Mouse (Mus musculus) layer of hippocampus, adult 18-20 months (tissue): ENCODE data around the gene Picalm. TPM values are rescaled to one million over a fixed set of nuclear protein-coding genes. Genes with fewer than 3 reads are reported as not detected.
"Not testable (repeated sequence)": the region's sequence is repeated elsewhere in the genome, so short reads cannot be mapped to it uniquely, and the experiment has no call there.

Source experiments
- DNase-seq, 2 experiments: peaks; one replicate each; pipeline ENCODE4 v3.0.0; 2022; ENCODE audit warnings: low spot score in 2 of 2
- total RNA-seq, 2 experiments: library from RNA; stranded (reverse); gene quantifications; 2 replicates each; pipeline ENCODE4 v1.2.3; 2021

Picalm gene
- total RNA-seq, 2 experiments from 2014 or later, result 144 to 155 TPM

DNA sequence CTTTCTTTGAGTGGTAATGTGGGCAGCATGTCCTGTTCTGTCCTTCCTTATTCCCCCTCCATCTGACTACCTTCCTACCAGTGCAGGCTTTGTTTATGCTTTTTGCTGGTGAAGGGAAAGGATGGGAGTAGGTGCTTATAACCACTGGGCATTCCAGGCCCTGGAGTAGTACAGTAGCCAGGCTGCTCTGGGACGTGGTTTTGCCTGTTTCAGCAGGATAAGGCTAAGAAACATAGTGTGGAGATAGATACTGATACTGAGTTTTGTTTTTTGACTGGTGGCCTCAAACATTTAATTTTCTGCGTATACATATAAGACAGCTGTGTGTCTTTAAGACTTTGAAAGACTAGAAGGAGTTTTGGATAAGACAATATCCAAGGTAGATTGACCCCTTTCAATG lies 73.9 kb downstream of the Picalm start:
- DNase-seq, result no peak

DNA sequence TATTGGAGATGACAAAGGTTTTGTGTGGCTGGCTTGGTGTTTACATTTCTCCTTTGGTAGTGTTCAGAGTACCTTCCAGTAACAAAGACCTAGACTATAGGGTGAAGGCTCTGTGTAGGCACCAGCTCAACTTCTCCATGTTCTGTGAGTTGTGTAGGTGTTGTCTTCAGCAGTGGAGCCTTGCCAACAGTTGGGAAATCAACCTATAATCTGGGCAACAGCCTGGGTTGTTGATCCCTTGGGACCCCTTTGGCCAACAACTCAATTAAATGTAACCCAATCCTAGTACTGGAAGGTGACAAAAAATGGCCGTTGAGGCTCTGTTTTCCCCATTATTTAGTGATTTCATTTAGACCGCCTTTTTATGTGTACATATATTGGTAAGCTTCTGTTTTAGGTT lies 80.1 kb downstream of the Picalm start:
- DNase-seq, result no peak

DNA sequence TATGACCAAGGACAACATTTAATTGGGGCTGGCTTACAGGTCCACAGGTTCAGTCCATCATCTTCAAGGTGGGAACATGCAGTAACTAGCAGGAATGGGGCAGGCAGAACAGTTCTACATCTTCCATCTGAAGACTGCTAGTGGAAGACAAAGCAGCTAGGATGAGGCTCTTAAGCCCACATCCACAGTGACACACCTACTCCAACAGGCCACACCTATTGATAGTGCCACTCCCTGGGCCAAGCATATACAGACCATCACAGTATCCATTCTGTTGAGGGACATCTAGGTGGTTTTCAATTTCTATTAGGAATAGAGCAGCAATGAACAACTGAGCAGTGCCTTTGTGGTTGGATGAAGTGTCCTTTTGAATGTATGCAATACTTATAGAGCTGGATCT lies 80.9 kb downstream of the Picalm start:
- no peak for DNase-seq

DNA sequence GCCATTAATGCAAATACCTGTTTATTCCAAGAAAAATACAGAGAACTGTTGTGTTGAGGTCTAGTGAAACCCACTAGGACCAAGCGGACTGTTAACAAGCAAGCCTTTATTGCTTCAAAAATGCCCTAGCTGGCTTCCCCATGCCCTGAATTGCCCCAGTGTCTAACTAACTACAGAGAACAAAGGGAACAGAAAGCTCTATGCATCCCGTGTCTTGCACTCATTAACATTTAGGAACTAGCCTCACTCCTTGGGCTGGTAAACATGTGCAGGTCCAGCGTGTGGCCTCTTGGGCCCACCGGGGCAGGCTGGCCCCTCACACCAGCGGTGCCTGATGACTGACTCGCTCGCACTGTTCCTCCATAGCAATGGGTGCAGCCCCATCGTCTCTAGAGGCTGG lies 86.5 kb downstream of the Picalm start:
- peak in 1 of 2 experiments; percentile 36 for DNase-seq

DNA sequence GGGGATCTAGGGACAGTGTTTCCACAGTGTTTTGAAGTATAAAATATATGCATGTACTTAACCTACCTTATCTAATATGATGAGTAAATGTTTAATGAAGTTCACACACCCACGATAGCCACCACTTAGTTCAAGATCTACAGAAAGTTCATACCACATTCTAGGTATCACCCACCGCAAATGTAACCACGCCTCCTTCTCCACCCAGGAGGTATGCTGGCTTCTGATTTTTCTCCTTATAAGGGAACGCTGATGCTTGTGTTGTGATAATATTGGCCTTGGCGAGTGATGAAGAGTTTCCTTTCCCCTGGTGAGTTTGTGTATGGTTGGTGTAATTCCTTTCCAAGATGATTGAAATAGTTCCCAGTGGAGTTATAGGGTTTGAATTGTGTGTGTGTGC lies 88.1 kb downstream of the Picalm start:
- no peak for DNase-seq

DNA sequence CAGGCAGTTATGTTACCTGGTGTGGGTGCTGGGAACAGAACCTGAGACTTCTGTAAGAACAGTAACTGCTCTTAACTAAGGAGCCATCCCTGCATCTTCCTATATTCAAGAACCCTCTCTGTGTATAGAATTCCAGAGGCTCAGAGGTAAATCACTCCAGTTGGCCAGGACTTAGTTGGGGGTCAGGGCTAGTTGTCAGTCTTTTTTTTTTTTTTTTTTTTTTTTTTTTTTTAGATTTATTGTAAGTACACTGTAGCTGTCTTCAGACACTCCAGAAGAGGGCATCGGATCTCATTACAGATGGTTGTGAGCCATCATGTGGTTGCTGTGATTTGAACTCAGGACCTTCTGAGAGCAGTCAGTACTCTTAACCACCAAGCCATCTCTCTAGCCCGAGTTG lies 91.5 kb downstream of the Picalm start:
- no peak for DNase-seq

DNA sequence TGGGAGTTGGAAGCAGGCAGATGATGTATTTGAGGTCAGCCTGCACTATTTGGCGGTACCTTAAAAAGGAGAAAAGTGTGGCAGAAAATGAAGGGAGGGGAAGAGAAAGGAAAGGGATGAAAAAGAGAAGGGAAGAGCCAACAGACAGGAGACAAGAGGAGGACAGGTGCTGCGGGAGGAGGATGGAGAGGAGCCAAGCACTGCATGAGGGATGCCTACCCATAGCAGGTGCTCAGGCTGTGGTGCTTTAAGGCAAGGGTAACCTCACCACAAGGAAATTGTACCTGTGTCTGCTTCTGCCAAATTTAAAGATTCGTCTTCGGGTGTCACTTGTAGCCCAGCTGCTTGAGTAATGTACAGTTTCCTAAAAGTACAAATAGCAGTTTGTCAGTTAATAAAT lies 98.1 kb downstream of the Picalm start:
- no peak for DNase-seq

DNA sequence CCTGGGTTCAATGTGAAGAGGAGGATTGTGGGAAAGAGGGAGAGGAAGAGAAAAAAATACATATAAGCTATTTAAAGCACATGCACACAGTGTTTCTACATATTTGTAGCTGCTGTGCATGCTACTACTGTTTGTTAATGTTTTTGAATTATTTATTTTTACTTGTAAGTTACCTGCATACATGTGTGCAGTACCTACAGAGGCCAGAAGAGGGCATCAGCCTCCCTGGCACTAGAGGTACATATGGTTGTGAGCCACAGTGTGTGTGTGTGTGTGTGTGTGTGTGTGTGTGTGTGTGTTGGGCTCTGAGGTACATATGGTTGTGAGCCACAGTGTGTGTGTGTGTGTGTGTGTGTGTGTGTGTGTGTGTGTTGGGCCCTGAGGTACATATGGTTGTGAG lies 98.9 kb downstream of the Picalm start:
- DNase-seq, result not testable (repeated sequence)

DNA sequence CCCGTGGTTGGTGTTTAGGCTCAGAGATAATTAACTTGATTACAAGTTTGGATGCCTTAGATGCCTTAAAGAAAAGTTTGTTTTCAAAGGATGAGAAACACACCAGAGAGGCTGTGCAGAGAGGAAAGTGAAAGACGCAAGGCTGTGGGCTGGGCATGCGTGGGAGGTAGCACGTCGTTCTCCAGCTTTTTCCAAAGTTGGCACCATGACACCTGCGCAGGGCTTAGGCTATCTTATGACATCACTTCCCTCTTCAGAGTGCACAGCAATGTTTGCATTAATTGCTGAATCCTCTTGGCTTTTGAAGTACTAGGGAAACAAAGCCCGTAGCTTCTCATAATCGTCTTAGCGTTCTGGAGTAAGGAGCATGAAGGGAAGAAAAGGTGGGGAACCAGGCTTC lies 101.4 kb downstream of the Picalm start:
- DNase-seq, result peak in 1 of 2 experiments; percentile 26

DNA sequence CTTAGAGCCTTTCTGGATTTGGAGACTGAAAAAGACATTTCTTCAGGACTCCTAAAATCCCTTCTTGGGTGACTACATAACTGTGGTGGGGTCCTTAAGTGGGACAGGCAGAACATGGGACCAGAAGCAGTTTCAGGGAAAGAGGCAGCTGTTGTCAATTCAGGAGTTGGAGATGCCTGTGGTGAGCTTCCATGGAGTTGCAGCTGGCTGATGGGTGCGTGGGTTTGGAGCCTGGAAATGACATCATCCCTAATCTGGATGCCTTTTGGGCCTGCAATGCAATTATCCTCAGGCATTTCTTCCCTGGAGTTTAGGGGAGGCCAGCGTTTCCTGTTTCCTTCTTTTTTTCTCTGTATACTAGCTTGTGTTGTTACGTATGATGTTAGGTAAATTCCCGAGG lies 103.9 kb downstream of the Picalm start:
- DNase-seq, result no peak

DNA sequence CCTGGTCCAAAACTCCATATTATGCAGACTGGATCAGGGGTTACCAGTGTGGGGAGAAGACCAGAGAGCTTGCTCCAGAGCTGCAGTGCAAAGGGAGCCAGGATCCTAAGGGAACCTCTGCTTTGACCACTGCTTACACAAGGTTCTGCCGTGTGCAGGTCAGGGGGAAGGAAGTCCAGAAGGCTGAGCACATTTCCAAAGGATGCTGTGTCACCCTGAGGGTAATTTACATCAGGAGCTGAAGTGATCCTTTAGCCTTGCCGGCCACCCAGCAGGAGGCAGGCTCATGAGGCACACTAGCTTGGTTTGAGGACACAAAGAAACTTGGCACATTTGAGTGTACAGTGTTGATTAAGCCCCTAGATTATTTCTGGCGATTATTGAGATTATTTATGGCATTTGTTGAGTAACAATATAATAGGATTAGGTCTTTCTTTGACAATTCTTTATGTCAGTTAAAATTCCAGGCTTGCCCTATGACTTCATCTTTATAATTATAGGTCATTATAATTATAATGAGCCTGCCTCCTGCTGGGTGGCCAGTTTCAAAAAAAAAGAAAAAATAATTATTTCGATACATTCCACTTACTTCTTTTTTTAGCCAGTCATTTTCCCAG lies 106.4 kb downstream of the Picalm start:
- no peak for DNase-seq

DNA sequence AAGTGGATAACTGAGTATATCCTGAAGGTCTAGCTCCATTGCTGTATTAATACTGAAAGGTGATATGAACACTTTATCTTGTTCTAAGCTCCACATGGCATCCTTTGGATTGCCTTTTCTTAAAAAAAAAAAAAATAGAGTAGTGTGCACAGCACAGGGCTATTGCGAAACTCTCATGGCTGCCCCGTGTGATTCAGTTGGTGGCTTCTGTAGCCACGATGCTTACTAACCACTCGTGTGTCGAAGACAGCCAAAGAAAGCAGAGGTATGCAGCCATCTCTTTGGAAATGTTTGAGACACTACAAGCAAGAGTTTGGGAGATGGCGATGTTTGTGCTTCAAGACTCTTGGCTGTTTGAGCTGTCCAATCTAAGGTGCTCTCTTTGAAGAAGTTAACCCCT lies 113.1 kb downstream of the Picalm start:
- no peak for DNase-seq

DNA sequence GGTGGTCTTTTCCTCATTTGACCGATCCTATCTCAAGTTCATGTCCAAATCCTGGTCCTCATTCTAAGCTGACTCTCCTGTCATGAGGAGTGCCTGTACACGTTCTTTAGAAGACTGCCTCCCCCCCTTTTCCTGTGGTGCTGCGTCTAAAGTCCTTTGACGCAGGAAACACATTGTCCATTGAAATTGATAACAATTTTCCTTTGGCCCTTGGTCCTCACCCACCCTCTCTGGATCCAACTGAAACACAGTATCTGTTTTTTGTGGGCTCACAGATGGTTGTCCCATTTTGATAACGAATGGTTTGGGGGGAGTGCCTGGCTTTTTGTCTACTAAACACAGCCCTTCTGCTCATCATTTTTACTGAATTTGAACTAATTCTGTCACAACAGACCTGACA lies 113.6 kb downstream of the Picalm start:
- no peak for DNase-seq

DNA sequence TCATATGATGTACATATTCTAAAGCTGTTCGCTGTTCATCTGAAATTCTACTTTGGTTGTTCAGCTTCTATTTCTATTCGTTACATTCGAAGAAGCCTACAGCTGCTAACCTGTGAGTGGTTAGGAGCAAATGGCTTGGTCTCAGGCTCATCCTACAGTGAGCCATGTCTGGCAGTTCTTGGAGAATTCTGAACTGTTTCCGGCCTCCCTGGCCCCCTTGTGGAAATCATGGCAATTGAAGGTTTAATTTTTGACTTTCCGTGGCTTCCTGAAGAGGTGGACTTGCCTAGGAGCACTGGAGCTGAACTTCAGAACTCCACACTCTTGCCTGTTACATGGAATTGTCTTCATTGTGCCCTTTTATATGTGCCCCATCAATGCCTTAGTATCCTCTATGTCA lies 122.9 kb downstream of the Picalm start:
- no peak for DNase-seq

DNA sequence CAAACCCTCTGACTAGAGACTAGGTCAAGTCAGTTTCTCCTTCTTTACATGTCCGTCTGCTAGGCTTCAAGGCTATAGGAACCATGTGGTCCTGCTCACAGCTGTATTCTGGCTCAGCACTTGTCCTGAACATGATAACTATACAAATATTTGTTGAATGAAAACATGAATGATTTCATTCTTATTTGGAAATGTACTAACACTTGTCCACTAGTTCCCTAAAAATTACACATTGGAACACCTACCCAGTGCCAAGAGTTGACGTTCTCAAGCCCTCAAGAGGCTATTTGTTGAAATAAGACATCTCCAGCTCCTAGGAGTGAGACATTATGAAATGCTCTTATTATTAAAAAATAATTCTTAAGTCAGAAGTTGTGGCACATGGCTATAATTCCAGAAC lies 128.7 kb downstream of the Picalm start:
- DNase-seq, result no peak

DNA sequence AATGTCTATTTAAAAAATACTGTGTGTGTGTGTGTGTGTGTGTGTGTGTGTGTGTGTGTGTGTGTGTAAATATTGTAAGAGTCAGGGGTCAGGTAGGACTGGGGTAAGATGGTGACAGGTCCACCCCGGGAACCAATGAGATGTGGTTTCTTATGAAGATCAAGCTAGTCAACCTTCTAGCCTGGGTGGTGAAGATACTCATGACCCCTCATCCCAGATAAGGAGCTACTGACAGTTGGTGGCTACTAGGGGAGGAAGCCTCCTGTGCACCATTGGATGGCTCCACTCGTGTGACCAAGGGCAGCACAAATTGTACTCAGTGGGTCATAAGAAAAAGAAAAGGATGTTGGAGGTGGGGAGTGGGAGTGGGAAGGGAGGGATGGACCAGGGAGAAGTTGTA lies 129.9 kb downstream of the Picalm start:
- DNase-seq, result no peak

DNA sequence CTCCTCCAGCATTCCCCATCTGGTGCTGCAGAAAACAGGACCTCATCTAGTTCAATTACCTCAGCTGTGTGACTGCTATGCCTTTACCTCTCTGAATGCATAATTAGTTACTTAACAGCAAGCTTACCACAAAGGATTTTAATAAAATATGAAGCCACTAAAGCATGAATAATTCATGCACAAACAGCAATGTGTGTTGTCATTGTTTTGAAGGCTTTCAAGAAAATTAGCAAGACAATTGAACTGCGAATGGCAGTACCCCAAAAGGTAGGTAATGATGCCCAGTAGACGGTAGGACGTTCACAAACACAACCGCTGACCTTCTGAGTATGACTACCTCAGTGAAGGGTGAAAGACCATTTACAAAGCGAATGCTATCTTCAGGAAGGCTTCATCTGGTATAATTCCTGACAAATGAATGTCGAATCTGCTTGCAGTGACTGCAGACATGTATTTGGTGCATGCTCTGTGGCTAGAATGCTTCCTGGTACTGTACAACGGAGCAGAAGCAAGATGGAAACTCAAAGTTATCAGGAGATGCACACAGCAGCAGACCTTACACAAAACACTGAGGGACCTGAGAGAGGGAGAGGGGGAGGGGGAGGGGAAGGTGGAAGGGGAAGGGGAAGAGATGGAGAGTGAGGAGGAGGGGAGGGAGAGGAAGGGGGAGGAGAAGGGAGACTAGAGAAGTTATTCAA lies 132.0 kb downstream of the Picalm start:
- no peak for DNase-seq

Other genes with a start within 250 kb of the Picalm start
- gene Ccdc81, start 226.6 kb upstream of the Picalm start, total RNA-seq, result under 1 TPM; 0.84 to 0.91 TPM
- 100 to 1,000 TPM in 1 of 2 experiments, 10 to 100 TPM in 1; 83.7 to 101 TPM for gene Hikeshi, start 189.0 kb upstream of the Picalm start, total RNA-seq
- 10 to 100 TPM; 33.2 to 33.9 TPM for gene Eed, start 149.2 kb upstream of the Picalm start, total RNA-seq
- not detected for gene Ccdc83, start 135.6 kb downstream of the Picalm start, total RNA-seq
- 10 to 100 TPM; 32.9 to 35.8 TPM for gene Sytl2, start 172.0 kb downstream of the Picalm start, total RNA-seq